Mouse (Mus musculus) heart, adult 2 months (tissue): ENCODE data around the gene Fgfr2.

Source experiments
- CTCF ChIP-seq: fragments of 200-600 bp; IDR thresholded peaks from 2 replicates; pipeline ENCODE4 v1.8.1; 2022; ENCODE audit warnings: antibody characterized with exemption, mild to moderate bottlenecking, moderate library complexity
- POLR2A ChIP-seq: fragments of 200-500 bp; IDR thresholded peaks from 2 replicates; pipeline ENCODE4 v1.6.1; 2011; ENCODE audit warnings: mild to moderate bottlenecking, low read depth, low read length, control low read depth; ENCODE audit not compliant: insufficient read depth

DNA sequence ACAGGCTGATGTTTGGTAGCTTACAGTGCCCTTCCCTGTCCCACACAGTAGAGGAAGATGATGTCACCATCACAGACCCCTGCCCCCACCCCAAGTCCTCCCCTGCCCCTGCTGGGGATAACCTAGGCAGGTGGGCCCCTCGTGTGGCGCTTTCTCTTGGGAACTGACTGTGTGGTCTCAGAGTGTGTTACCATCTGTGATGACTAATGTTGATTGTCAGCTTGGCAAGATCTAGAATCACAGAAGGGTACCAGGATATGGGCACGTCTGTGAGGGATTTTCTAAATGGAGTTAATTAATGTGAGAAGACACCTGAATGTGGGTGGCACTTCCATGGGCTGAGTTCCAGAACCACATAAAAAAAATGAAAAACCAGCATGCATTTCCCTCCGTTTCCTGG, 955.9 kb downstream of the Fgfr2 start:
- TF ChIP-seq POLR2A: no peak
- no peak for TF ChIP-seq CTCF
